Mouse (Mus musculus): ENCODE data around the gene Tmprss11g. TPM values are rescaled to one million over a fixed set of nuclear protein-coding genes. Genes with fewer than 3 reads are reported as not detected.

Tmprss11g gene
- polyA plus RNA-seq (2012): not detected in 2 replicates

DNA sequence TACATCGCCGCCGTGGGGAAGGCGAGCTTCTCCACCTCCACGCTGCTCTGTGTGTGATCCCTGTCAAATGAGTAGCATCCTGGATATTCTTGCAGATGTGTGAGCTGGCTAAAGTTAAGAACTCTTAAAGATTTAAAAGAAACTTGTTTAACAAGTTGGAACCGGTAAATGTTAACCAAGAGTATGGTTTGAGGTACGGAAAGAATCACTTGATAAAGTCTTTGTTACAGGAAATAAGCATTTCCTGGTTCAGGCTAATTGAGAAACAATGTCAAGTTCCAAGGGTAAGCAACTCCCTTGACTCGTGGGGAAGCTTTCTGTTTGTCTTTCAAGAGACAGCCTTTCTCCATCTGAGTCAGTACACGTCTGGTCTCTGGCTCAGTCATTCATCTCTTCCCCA is at the start of gene Tmprss11g:
Tmprss11g (minus strand) TSS at position 101 of the 400 bp plus-strand sequence.
- Histone ChIP-seq H3K9me3 (ENCODE audit: control insufficient read depth, low read length) (no peaks in the 10 kb centered on the region; the same call in 1 of the 2 replicates), H3K4me3 (replicated peaks) (no peak within 1 kb of the TSS), H3K4me1 (ENCODE audit: control insufficient read depth) (no peaks in the 10 kb centered on the region), H3K36me3 (ENCODE audit: control insufficient read depth) (no peaks in the 10 kb centered on the region), H3K27me3 (ENCODE audit: control insufficient read depth) (no peaks in the 10 kb centered on the region)
- TF ChIP-seq TAL1 (IDR thresholded peaks at IDR 0.05; ENCODE audit: low read length) (no peak), GATA1 (IDR thresholded peaks at IDR 0.05; ENCODE audit: low read length) (no peak)

DNA sequence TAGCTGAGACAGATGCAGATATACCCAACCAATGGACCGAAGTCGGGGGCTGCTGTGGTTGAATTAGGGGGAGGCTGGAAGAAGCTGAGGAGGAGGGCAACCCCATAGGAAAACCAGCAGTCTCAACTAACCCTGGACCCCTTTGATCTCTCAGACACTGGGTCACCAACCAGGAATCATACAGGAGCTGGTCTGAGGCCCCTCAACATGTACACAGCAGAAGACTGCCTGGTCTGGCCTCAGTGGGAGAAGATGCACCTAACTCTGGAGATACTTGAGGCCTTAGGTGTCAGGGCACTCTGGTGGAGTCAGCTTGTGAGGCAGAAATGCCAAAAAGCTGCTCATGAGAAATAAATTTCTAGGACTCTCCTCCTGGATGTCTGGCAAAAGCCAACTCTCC is 28.3 kb upstream of the Tmprss11g start:
- Histone ChIP-seq H3K4me1 (ENCODE audit: control insufficient read depth) (no peaks in the 10 kb centered on the region), H3K9me3 (ENCODE audit: control insufficient read depth, low read length) (no peaks in the 10 kb centered on the region), H3K4me3 (replicated peaks) (no peak overlapping the region), H3K36me3 (ENCODE audit: control insufficient read depth) (no peaks in the 10 kb centered on the region), H3K27me3 (ENCODE audit: control insufficient read depth) (no peaks in the 10 kb centered on the region)
- TF ChIP-seq TAL1 (IDR thresholded peaks at IDR 0.05; ENCODE audit: low read length) (no peak), GATA1 (IDR thresholded peaks at IDR 0.05; ENCODE audit: low read length) (no peak)

- no peaks in the 10 kb centered on the region for H3K27me3 ChIP-seq (ENCODE audit: control insufficient read depth)
- H3K9me3 ChIP-seq (ENCODE audit: control insufficient read depth, low read length): no peaks in the 10 kb centered on the region
- TF ChIP-seq TAL1 (IDR thresholded peaks at IDR 0.05; ENCODE audit: low read length): no peak
- TF ChIP-seq GATA1 (IDR thresholded peaks at IDR 0.05; ENCODE audit: low read length): no peak
- no peak overlapping the region for H3K4me3 ChIP-seq (replicated peaks)
- H3K4me1 ChIP-seq (ENCODE audit: control insufficient read depth): no peaks in the 10 kb centered on the region
- H3K36me3 ChIP-seq (ENCODE audit: control insufficient read depth): no peaks in the 10 kb centered on the region
These were observed 22.2 kb upstream of the Tmprss11g start for GRCm38 (mm10) chr5:86540601-86541000.

DNA sequence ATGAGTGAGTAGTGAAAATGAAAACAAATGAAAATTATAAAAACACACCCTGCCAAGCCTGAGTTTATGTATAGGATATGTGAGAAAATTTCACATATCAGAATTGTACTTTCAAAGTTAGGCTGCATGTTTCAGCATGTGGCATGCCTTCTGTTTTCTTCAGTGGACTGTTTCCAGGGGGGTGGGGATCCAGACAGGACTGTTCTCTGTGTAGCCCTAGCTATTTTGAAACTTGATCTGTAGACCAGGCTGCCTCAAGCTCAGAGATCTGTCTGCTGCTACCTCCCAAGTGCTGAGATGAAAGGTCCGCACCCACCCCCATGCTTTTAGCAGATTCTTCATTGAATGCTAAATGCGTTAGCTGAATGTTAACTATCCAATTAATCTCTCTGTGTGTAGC is 10.3 kb upstream of the Tmprss11g start:
- no peaks in the 10 kb centered on the region for H3K27me3 ChIP-seq (ENCODE audit: control insufficient read depth)
- no peak overlapping the region for H3K4me3 ChIP-seq (replicated peaks)
- no peaks in the 10 kb centered on the region for H3K36me3 ChIP-seq (ENCODE audit: control insufficient read depth)
- TF ChIP-seq GATA1 (IDR thresholded peaks at IDR 0.05; ENCODE audit: low read length) (no peak), TAL1 (IDR thresholded peaks at IDR 0.05; ENCODE audit: low read length) (no peak)
- H3K9me3 ChIP-seq (ENCODE audit: control insufficient read depth, low read length): no peaks in the 10 kb centered on the region; the same call in 1 of the 2 replicates
- H3K4me1 ChIP-seq (ENCODE audit: control insufficient read depth): no peaks in the 10 kb centered on the region

DNA sequence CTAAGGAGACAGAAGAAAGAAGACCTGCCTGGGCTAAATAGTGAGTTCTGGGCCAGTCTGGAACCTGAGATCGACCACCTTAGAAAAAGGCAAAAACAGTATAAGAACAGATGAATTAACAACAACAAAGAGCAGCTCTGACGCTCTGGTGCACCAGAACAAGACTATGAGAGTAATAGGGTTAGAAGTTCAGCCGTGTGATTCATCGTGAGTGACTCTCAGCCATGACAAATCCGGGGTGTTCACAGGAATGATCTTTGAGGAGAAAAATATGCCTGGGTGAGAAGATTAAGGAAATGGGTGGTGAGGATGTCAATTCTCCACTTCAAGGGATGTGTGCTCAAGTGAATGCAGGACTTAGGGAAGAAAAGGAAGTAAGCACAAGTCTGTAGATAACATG is 6.9 kb downstream of the Tmprss11g start:
- Histone ChIP-seq H3K4me1 (ENCODE audit: control insufficient read depth) (no peaks in the 10 kb centered on the region), H3K36me3 (ENCODE audit: control insufficient read depth) (no peaks in the 10 kb centered on the region), H3K9me3 (ENCODE audit: control insufficient read depth, low read length) (no peaks in the 10 kb centered on the region; the same call in 1 of the 2 replicates), H3K27me3 (ENCODE audit: control insufficient read depth) (no peaks in the 10 kb centered on the region), H3K4me3 (replicated peaks) (no peak overlapping the region)
- TF ChIP-seq GATA1 (IDR thresholded peaks at IDR 0.05; ENCODE audit: low read length) (no peak), TAL1 (IDR thresholded peaks at IDR 0.05; ENCODE audit: low read length) (no peak)

DNA sequence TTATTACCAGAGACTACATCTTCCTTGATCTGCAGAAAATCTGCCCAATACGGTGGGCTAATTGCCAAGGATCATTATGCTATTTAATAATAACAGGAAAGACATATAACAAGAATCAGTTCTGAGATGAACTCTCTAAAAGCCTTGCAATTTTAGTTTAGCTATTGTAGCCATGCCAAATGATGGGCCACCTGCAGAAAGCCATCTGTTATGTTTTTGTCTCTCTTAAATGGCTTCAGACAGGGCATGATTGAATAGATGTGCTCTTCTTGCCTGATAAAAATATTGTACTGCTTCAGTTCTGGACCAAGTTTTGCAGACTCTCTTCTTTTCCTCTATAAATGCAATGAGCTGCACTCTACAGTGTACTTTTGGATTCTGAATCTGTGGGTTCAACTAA is 24.9 kb downstream of the Tmprss11g start:
- no peaks in the 10 kb centered on the region for H3K4me1 ChIP-seq (ENCODE audit: control insufficient read depth)
- peaks cover 6% of the 10 kb centered on the region; the same call in 1 of the 2 replicates for H3K9me3 ChIP-seq (ENCODE audit: control insufficient read depth, low read length)
- no peaks in the 10 kb centered on the region for H3K36me3 ChIP-seq (ENCODE audit: control insufficient read depth)
- no peak for TF ChIP-seq GATA1 (IDR thresholded peaks at IDR 0.05; ENCODE audit: low read length)
- no peak for TF ChIP-seq TAL1 (IDR thresholded peaks at IDR 0.05; ENCODE audit: low read length)
- no peak overlapping the region for H3K4me3 ChIP-seq (replicated peaks)
- no peaks in the 10 kb centered on the region for H3K27me3 ChIP-seq (ENCODE audit: control insufficient read depth)

GRCm38 (mm10) chr5:86482562-86482961 is 35.8 kb downstream of the Tmprss11g start:
- Histone ChIP-seq H3K36me3 (ENCODE audit: control insufficient read depth) (no peaks in the 10 kb centered on the region), H3K27me3 (ENCODE audit: control insufficient read depth) (no peaks in the 10 kb centered on the region), H3K9me3 (ENCODE audit: control insufficient read depth, low read length) (no peaks in the 10 kb centered on the region), H3K4me1 (ENCODE audit: control insufficient read depth) (no peaks in the 10 kb centered on the region), H3K4me3 (replicated peaks) (no peak overlapping the region)
- TF ChIP-seq TAL1 (IDR thresholded peaks at IDR 0.05; ENCODE audit: low read length) (no peak), GATA1 (IDR thresholded peaks at IDR 0.05; ENCODE audit: low read length) (no peak)

- H3K4me1 ChIP-seq (ENCODE audit: control insufficient read depth): no peaks in the 10 kb centered on the region
- no peaks in the 10 kb centered on the region for H3K36me3 ChIP-seq (ENCODE audit: control insufficient read depth)
- TF ChIP-seq GATA1 (IDR thresholded peaks at IDR 0.05; ENCODE audit: low read length): no peak
- no peak for TF ChIP-seq TAL1 (IDR thresholded peaks at IDR 0.05; ENCODE audit: low read length)
- H3K4me3 ChIP-seq (replicated peaks): no peak overlapping the region
- no peaks in the 10 kb centered on the region for H3K27me3 ChIP-seq (ENCODE audit: control insufficient read depth)
- H3K9me3 ChIP-seq (ENCODE audit: control insufficient read depth, low read length): no peaks in the 10 kb centered on the region
These were observed 36.4 kb downstream of the Tmprss11g start for GRCm38 (mm10) chr5:86482031-86482430.

DNA sequence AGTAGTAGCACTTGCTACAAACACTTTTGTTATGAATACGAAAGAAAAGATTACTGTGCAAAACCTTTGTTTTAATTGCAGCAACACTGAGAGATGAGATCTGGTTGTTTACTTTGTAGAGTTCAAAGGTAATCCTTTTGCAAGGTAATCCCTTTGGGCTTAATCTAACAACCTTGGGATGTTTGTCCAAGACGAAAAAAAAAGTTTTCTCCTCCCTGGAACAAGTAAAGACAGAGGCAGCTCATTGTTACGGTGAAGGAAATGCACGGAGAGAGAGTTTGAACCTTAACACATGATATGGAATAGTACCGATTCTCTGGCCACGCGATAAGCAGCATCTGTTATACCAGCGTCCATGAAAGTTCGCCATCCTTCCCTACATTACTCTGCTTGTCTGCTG is 44.5 kb downstream of the Tmprss11g start:
- TF ChIP-seq TAL1 (IDR thresholded peaks at IDR 0.05; ENCODE audit: low read length) (no peak), GATA1 (IDR thresholded peaks at IDR 0.05; ENCODE audit: low read length) (no peak)
- no peaks in the 10 kb centered on the region for H3K27me3 ChIP-seq (ENCODE audit: control insufficient read depth)
- no peaks in the 10 kb centered on the region for H3K4me1 ChIP-seq (ENCODE audit: control insufficient read depth)
- no peaks in the 10 kb centered on the region for H3K36me3 ChIP-seq (ENCODE audit: control insufficient read depth)
- H3K4me3 ChIP-seq (replicated peaks): no peak overlapping the region
- no peaks in the 10 kb centered on the region for H3K9me3 ChIP-seq (ENCODE audit: control insufficient read depth, low read length)

GRCm38 (mm10) chr5:86468890-86469289 is 49.5 kb downstream of the Tmprss11g start, which contains the start of gene Tmprss11a:
TSS of gene Tmprss11a (minus strand) at chr5:86468990.
- TF ChIP-seq GATA1 (IDR thresholded peaks at IDR 0.05; ENCODE audit: low read length): no peak
- no peak for TF ChIP-seq TAL1 (IDR thresholded peaks at IDR 0.05; ENCODE audit: low read length)
- H3K36me3 ChIP-seq (ENCODE audit: control insufficient read depth): no peaks in the 10 kb centered on the region
- H3K9me3 ChIP-seq (ENCODE audit: control insufficient read depth, low read length): peaks cover 2% of the 10 kb centered on the region; the same call in 1 of the 2 replicates
- H3K4me1 ChIP-seq (ENCODE audit: control insufficient read depth): no peaks in the 10 kb centered on the region
- H3K27me3 ChIP-seq (ENCODE audit: control insufficient read depth): no peaks in the 10 kb centered on the region
- H3K4me3 ChIP-seq (replicated peaks): no peak within 1 kb of the TSS
